Mouse (Mus musculus) layer of hippocampus, adult 11-12 months (tissue): Measurements from ENCODE around the gene Urod.

Source experiments
- DNase-seq: peaks from one replicate; pipeline ENCODE4 v3.0.0; 2022; ENCODE audit warnings: low spot score

The Urod gene

GRCm38 (mm10) chr4:116995131-116995797, 1.1 kb upstream of the Urod start, which contains the start of gene Hectd3:
Gene Hectd3 (plus strand): TSS chr4:116995317.
- peak; percentile 56 for DNase-seq

DNA sequence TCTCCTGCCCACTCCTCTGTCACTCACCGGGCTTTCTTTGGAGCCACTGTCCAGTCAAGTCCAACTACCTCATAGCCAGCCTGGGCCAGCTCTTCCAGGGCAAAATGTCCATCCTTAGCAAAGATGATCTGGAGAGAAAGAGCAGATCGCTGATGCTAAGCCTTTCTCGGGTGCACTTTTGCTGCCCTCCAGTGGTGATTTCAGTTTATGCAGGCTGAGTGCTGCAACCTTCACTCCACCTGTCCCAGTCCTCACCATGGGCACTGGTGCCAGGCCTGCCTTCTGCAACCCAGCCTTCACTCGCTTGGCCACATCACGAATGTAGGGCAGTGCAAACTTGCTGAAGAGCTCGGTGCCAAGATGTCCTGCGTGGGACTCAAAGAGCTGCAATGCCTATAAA, 2.8 kb downstream of the Urod start:
- peak; percentile 91 for DNase-seq

DNA sequence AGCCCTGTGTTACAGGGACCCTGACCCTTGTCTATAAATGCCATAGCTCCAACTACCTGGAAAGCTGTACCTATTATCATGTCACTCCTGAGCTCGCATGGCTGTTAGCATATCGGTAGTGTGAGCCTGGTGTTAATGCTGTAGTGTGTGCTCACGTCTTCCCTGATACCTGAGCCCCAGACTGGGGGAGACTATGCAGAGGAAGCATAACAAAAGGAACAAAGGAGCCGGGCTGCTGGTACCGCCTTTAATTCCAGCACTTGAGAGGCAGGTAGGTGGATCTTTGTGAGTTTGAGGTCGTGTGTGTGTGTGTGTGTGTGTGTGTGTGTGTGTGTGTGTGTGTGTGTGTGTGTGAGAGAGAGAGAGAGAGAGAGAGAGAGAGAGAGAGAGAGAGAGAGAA, 4.5 kb downstream of the Urod start:
- no peak for DNase-seq

DNA sequence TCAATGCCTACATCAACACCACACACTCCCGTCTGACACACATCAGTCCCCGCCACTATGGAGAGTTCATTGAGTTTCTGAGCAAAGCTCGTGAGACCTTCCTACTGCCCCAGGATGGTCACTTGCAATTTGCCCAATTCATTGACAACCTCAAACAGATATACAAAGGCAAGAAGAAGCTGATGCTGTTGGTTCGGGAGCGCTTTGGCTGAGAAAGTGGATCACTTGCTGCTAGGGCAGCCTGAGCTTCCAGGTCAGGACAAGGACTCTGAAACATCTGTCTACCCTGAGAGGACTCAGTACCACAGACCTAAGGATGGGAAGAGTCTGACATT, 7.1 kb downstream of the Urod start:
- no peak for DNase-seq

- peak; percentile 87 for DNase-seq
Measured at GRCm38 (mm10) chr4:116986400-116987121, 7.7 kb downstream of the Urod start.

DNA sequence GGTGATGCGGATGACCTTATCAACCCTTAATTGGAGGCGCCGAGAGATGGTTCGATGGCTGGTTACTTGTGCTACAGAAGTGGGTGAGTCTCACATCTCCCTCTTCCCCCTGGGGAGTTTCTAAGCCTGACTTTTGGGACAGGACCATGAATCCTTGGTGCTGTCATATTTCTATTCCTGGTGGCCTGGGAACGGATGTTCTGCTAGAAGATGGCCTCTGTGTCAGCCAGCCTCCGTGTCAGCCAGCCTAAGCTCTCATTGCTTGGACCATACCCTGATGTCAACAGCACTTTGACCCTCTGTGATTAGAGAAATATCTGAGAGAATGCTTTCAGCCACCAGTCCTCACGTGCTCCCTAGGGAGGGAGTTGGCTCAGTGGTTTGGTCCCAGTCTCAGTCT, 8.5 kb downstream of the Urod start:
- DNase-seq = no peak

GRCm38 (mm10) chr4:116976503-116976902, 17.7 kb downstream of the Urod start:
- no peak for DNase-seq

GRCm38 (mm10) chr4:116954951-116955350, 39.3 kb downstream of the Urod start:
- no peak for DNase-seq

GRCm38 (mm10) chr4:116951642-116952041, 42.6 kb downstream of the Urod start:
- DNase-seq = no peak

DNA sequence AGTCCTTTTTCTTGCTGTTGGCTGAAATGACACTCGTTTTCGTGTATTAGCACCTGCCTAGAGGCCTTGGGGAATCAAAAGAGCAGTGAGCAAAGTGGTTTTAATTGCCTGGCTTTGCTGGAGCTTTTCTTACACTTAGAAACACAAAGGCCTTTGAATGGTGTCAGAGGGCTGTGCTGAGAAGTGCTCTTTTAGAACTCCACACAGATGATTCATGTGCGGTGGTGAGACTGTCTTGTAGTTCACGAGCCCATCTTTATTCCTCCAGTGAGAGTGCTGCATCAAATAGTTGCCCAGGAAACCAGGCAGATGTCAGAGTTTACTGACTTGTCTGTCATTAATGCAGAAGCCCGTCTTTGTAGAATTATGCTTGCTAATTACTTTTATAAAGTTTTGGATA, 50.2 kb downstream of the Urod start:
- no peak for DNase-seq

DNA sequence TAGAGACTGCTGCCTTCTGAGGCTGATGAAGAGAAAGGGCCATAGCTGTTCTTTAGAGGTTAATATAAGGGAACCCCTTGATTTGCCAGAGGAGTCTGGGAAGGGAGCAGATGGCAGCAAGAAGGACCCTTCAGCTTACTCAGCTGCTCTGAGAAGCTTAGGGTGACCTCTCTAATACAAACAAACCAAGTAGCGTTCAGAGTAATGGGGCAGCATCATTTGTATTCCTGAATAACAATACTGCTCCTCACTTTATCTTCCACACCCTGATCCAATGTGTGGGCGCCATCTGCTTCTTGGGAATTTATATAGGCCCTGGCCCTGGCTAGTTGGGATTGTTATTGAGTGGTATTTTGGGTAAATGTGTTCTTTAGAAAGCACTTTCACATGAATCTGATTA, 51.5 kb downstream of the Urod start:
- no peak for DNase-seq
